Mouse (Mus musculus) C2C12 (cell line): Measurements from ENCODE around the gene Slc9a3. TPM values are rescaled to one million over a fixed set of nuclear protein-coding genes. Genes with fewer than 3 reads are reported as not detected.

Experiments
- H3K27me3 ChIP-seq: one replicate; pipeline ENCODE4 v1.6.1; 2011; ENCODE audit not compliant: control insufficient read depth, insufficient read depth, insufficient read length
- H3K36me3 ChIP-seq: one replicate; pipeline ENCODE4 v1.6.1; 2011; ENCODE audit not compliant: control insufficient read depth, insufficient read depth
- H3K4me3 ChIP-seq: one replicate; pipeline ENCODE4 v1.5.1; 2011; ENCODE audit warnings: mild to moderate bottlenecking, control low read depth; ENCODE audit not compliant: poor library complexity, insufficient read depth, severe bottlenecking
- H3K79me2 ChIP-seq: one replicate; pipeline ENCODE4 v1.6.1; 2011; ENCODE audit not compliant: control insufficient read depth, insufficient read depth
- H3K79me3 ChIP-seq: one replicate; pipeline ENCODE4 v1.6.1; 2011; ENCODE audit warnings: low read depth, control low read depth
- H3ac ChIP-seq: one replicate; pipeline ENCODE3; 2011; ENCODE audit warnings: low read depth; ENCODE audit not compliant: control insufficient read depth, insufficient read length
- CEBPB ChIP-seq: IDR thresholded peaks from one replicate; pipeline ENCODE4 v1.6.1; 2011; ENCODE audit warnings: low read depth, mild to moderate bottlenecking, control low read depth, moderate library complexity
- CTCF ChIP-seq: IDR thresholded peaks from one replicate; pipeline ENCODE4 v1.5.1; 2011; ENCODE audit not compliant: control insufficient read depth, insufficient read depth, insufficient read length
- FOSL1 ChIP-seq: IDR thresholded peaks from one replicate; pipeline ENCODE4 v1.8.0; 2011; ENCODE audit warnings: mild to moderate bottlenecking, low read length; ENCODE audit not compliant: poor library complexity, insufficient read depth, severe bottlenecking
- MAX ChIP-seq: IDR thresholded peaks from one replicate; pipeline ENCODE4 v1.6.1; 2011; ENCODE audit warnings: mild to moderate bottlenecking, control low read depth
- MYOD1 ChIP-seq: IDR thresholded peaks from one replicate; pipeline ENCODE4 v1.6.1; 2011; ENCODE audit warnings: low read depth; ENCODE audit not compliant: control insufficient read depth, insufficient read length
- MYOG ChIP-seq: IDR thresholded peaks from one replicate; pipeline ENCODE4 v1.6.1; 2011; ENCODE audit not compliant: control insufficient read depth, insufficient read length; ENCODE audit errors: extremely low read depth
- USF1 ChIP-seq: IDR thresholded peaks from one replicate; pipeline ENCODE4 v1.6.1; 2011; ENCODE audit warnings: low read depth, mild to moderate bottlenecking, control low read depth, moderate library complexity
- polyA plus RNA-seq: library from polyadenylated mRNA; unstranded; fragments of >200 nt; fragmentation: generic; extraction: Trizol; gene quantifications from one replicate; pipeline ENCODE4 v1.2.1, GENCODE M21; 2012; ENCODE audit warnings: missing spikeins

The Slc9a3 gene
- polyA plus RNA-seq, 1 experiment, result 0.01 TPM

DNA sequence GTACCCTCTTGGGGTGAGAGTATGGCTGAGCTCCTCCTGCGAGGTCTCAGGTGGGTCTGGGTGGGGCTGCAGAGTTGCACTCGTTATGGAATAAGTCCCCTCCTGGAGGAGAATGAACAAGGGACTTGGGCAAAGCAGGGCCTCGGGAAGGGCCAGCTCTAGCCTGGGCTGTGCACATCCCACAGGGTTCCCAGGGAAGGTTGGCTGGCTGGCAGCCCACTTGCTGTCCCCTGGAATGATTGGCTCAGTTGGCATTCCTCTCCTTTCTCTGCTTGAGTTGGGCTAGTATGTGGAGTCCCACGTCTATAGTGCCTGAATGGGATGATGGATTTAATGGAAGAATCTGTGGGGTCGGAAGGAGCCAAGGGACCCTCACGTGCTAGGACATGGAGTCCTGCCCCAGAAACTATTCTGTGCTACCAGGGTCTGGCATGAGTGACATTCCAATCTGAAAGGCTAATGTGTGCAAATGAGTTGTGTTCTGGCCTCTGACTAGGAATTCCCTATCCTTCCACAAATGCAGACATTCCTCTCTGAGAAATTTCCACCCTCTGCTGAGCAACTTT is 7.5 kb upstream of the Slc9a3 start:
- TF ChIP-seq USF1 (no peak), CEBPB (no peak), FOSL1 (no peak), MAX (no peak), CTCF (no peak), MYOG (no peak), MYOD1 (no peak)
- no peaks in the 10 kb centered on the region for H3K79me2 ChIP-seq
- peaks cover 9% of the 10 kb centered on the region for H3K27me3 ChIP-seq
- no peaks in the 10 kb centered on the region for H3K36me3 ChIP-seq
- no peak overlapping the region for H3K4me3 ChIP-seq
- H3K79me3 ChIP-seq, result no peaks in the 10 kb centered on the region
- no peak overlapping the region for H3ac ChIP-seq

DNA sequence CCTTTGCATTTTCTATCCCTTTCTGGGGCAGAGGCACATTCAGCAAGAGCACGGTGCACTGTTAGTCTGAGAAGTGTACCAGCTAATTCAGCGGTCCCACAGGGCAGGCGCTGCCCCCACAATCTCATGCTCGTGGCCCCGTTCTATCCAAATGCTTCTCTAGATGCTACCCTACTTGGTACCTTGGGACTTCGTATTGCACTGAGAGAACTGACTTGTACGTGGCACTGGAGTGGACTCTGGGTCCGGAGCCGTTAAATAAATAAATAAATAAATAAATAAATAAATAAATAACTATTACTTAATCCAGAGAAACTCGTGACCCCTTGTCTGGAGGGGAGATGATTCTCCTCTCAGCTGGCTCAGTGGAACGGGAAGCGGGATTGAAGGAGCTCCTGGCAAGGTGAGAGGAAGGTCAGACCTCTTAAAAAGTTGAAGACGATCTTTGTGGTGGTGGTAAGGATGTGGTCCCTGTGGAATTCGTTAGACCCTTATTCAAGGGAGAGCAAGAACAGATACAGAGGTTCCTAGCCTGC is 606 bp downstream of the Slc9a3 start:
- H3K79me2 ChIP-seq, result no peaks in the 10 kb centered on the region
- peaks cover 35% of the 10 kb centered on the region for H3K27me3 ChIP-seq
- H3K79me3 ChIP-seq, result no peaks in the 10 kb centered on the region
- no peak overlapping the region for H3ac ChIP-seq
- TF ChIP-seq USF1 (no peak), MYOD1 (no peak), CEBPB (no peak), FOSL1 (no peak), MAX (no peak), MYOG (no peak), CTCF (no peak)
- no peak overlapping the region for H3K4me3 ChIP-seq
- no peaks in the 10 kb centered on the region for H3K36me3 ChIP-seq

DNA sequence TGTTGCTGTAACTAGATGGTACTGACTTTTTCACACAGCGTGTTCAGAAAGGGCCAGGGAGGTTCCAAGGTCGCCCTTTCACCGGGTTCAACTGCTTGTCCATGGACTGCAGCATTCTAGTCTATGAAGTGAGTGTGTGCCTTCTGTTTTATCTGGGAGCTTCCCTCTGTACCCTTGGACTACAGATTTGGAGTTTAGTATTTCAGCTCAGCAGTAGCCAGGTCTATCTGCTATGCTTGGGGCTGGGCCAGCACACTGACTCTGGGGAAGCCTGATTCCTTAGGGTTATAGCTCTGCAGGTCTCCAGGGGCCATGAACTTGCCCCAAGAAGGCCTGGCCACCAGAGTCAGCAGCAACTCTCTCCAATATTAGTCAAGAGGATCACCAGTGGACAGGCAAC is 1.4 kb downstream of the Slc9a3 start:
- no peaks in the 10 kb centered on the region for H3K79me3 ChIP-seq
- H3K36me3 ChIP-seq, result no peaks in the 10 kb centered on the region
- H3K27me3 ChIP-seq, result peaks cover 34% of the 10 kb centered on the region
- no peak overlapping the region for H3K4me3 ChIP-seq
- H3ac ChIP-seq, result no peak overlapping the region
- H3K79me2 ChIP-seq, result no peaks in the 10 kb centered on the region
- TF ChIP-seq MAX (no peak), USF1 (no peak)

DNA sequence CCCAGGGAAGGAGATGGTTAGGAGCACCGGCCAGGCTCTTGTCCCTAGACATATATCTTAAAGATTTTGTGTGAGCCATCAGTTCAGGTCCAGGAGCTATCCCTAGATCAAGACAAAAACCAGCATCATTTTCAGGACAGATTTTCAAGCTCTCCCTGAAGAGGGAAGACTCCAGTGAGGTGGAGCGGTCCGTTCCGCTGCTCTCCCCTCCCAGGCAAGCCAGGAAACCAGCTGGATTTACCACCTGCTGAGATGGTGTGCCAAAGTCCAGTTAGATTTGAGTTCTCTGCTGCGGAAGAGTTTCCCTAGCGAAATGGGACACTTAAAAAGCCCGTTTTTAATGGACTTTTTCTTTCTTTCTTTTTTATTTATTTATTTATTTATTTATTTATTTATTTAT is 6.3 kb downstream of the Slc9a3 start:
- TF ChIP-seq MYOG, result no peak
- no peak for TF ChIP-seq MAX
- no peak for TF ChIP-seq FOSL1
- no peak for TF ChIP-seq USF1
- TF ChIP-seq CEBPB, result no peak
- TF ChIP-seq CTCF, result no peak
- TF ChIP-seq MYOD1, result no peak
- Histone ChIP-seq H3K27me3 (peaks cover 9% of the 10 kb centered on the region), H3ac (no peak overlapping the region), H3K79me2 (no peaks in the 10 kb centered on the region), H3K79me3 (no peaks in the 10 kb centered on the region), H3K36me3 (no peaks in the 10 kb centered on the region), H3K4me3 (no peak overlapping the region)

DNA sequence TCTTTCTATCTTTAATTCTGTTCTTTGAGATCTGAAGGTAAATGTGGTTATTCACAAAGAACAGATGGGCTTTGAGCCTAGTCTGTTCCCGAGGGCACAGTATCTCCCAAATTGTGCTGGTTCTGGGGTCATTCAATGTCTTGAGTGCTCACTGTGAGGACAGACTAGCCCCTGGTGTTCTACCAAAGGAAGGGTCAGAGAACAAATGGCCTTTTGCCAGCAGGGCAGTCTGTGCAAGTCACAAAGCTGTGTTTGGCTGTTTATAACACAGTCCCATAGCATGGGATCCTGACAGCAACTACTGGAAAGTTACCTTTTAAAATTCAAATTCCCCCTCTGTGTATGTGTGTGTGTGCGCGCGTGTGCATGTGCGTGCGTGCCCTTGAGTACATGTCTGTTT is 8.7 kb downstream of the Slc9a3 start:
- H3ac ChIP-seq, result no peak overlapping the region
- no peaks in the 10 kb centered on the region for H3K36me3 ChIP-seq
- TF ChIP-seq FOSL1, result no peak
- no peak for TF ChIP-seq CEBPB
- TF ChIP-seq CTCF, result no peak
- no peak for TF ChIP-seq MYOD1
- TF ChIP-seq MYOG, result no peak
- TF ChIP-seq USF1, result no peak
- no peak for TF ChIP-seq MAX
- no peak overlapping the region for H3K4me3 ChIP-seq
- H3K27me3 ChIP-seq, result peaks cover 9% of the 10 kb centered on the region
- no peaks in the 10 kb centered on the region for H3K79me2 ChIP-seq
- H3K79me3 ChIP-seq, result no peaks in the 10 kb centered on the region

DNA sequence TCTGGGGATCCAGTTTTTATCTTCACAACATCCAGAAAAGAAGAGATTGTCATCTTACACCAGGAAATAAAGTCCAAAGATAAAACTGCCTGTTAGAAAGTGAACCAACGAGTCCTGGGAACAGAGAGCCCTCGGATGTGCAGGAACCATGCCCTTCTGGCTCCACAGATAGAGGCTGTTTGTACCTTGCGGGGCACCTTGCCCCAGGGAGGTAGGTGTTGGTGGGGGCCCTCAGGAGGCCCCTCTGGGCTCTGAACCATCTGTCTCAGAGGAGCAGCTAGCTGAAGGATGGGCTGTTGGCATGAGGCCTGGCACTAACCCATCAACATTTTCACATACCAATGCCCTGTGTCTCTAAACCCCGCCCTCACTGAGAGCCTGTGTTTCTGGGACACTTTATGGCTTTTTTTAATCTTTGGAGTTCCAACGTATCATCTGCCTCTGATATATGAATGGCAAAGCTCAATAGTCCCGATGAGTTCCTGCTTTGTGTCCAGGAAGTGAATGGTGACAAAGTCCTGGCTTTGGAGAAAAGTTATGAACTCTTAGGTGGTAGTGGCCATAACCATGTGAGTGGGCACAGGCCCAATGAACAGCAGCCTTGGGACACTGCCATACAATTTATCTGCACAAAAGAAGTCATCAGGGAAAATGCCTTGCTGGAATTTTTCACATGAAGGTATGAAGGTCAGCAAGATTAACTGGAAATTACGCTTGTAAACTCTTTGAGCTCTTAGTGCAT is 17.8 kb downstream of the Slc9a3 start:
- no peak overlapping the region for H3K4me3 ChIP-seq
- TF ChIP-seq MAX (no peak), USF1 (no peak), CTCF (no peak), CEBPB (no peak), FOSL1 (no peak), MYOD1 (no peak), MYOG (no peak)
- H3K36me3 ChIP-seq, result no peaks in the 10 kb centered on the region
- no peaks in the 10 kb centered on the region for H3K79me2 ChIP-seq
- no peaks in the 10 kb centered on the region for H3K27me3 ChIP-seq
- H3ac ChIP-seq, result no peak overlapping the region
- H3K79me3 ChIP-seq, result no peaks in the 10 kb centered on the region
